Mouse (Mus musculus) erythroblast, embryonic 14.5 days (primary cell): ENCODE data around the gene Gm49721.
"Not testable (repeated sequence)": the region's sequence is repeated elsewhere in the genome, so short reads cannot be mapped to it uniquely, and the experiment has no call there.

Experiments
- GATA1 ChIP-seq: IDR thresholded peaks from 2 replicates; pipeline ENCODE4 v1.6.1; 2012; ENCODE audit warnings: low read length, inconsistent platforms, mixed read lengths
- TAL1 ChIP-seq: IDR thresholded peaks from 3 replicates; pipeline ENCODE4 v1.6.1; 2012; ENCODE audit warnings: low read length, inconsistent platforms, mixed read lengths

DNA sequence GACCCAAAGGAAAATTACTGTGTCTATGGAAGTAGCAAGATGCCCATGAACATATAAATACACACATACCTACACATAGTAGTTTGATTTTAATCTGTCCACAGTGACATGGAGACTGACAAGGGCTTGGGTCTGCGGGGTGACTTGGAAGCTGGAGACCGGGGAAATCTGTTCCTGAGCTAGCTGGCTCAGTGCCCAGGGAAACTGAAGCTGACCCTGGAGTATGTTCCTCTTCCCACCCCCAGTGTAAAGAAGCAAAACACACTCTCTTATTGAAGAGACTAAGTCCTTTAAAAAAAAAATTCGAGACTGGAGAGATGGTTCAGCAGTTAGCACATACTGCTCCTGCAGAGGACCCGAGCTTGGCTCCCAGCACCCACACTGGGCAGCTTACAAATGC, 15.8 kb upstream of the Gm49721 start:
- TF ChIP-seq GATA1, TAL1: not testable (repeated sequence)
